Mouse (Mus musculus) yolk sac, embryonic 10.5 days (tissue): ENCODE measurements at regions not wholly inside any gene's neighbourhood (a gene's known extent, or its start where the extent isn't known, plus 50 kb on each side); places are given as distances from the start of the nearest gene placed in this dataset.

Experiments used
- DNase-seq: peaks from one replicate; pipeline ENCODE4 v3.0.0-alpha.2; 2017; ENCODE audit warnings: low spot score

GRCm38 (mm10) chr14:48330965-48331622 lies 114.8 kb upstream of the Tmem260 start:
- DNase-seq = no peak

GRCm38 (mm10) chr14:48331623-48332000 lies 114.3 kb upstream of the Tmem260 start:
- DNase-seq = no peak

- DNase-seq = no peak
Observed at GRCm38 (mm10) chr14:48332193-48332592, 113.7 kb upstream of the Tmem260 start.

GRCm38 (mm10) chr14:48332660-48333059 lies 113.3 kb upstream of the Tmem260 start:
- no peak for DNase-seq

GRCm38 (mm10) chr14:48334106-48334809 lies 111.7 kb upstream of the Tmem260 start:
- DNase-seq = no peak

- no peak for DNase-seq
Observed at GRCm38 (mm10) chr14:48339434-48339833, 106.5 kb upstream of the Tmem260 start.

GRCm38 (mm10) chr14:48342944-48343343 lies 103.0 kb upstream of the Tmem260 start:
- no peak for DNase-seq

- no peak for DNase-seq
Observed at GRCm38 (mm10) chr14:48345956-48346355, 100.0 kb upstream of the Tmem260 start.

GRCm38 (mm10) chr14:48349392-48350044 lies 96.4 kb upstream of the Tmem260 start:
- no peak for DNase-seq

GRCm38 (mm10) chr14:48351652-48352051 lies 94.3 kb upstream of the Tmem260 start:
- no peak for DNase-seq

- no peak for DNase-seq
Observed at GRCm38 (mm10) chr14:48352825-48353224, 93.1 kb upstream of the Tmem260 start.

GRCm38 (mm10) chr14:48354176-48354575 lies 91.7 kb upstream of the Tmem260 start:
- no peak for DNase-seq

- no peak for DNase-seq
Observed at GRCm38 (mm10) chr14:48357441-48357840, 88.5 kb upstream of the Tmem260 start.

GRCm38 (mm10) chr14:48358487-48359159 lies 87.3 kb upstream of the Tmem260 start:
- DNase-seq = no peak

- DNase-seq = no peak
Observed at GRCm38 (mm10) chr14:48361820-48362219, 84.1 kb upstream of the Tmem260 start.

- peak; percentile 45 for DNase-seq
Observed at GRCm38 (mm10) chr14:48367006-48367405, 78.9 kb upstream of the Tmem260 start.

GRCm38 (mm10) chr14:48370322-48370721 lies 75.6 kb upstream of the Tmem260 start:
- no peak for DNase-seq

GRCm38 (mm10) chr14:48371766-48372165 lies 74.2 kb upstream of the Tmem260 start:
- no peak for DNase-seq

GRCm38 (mm10) chr14:48376112-48376511 lies 69.8 kb upstream of the Tmem260 start:
- no peak for DNase-seq
